Mouse (Mus musculus) liver, postnatal 0 days (tissue): ENCODE data around the gene Pard3. TPM values are rescaled to one million over a fixed set of nuclear protein-coding genes. Genes with fewer than 3 reads are reported as not detected.

ENCODE experiments used
- ATAC-seq: fragments of 200-750 bp; cut with Nextera tagmentation; 2 replicates; pipeline ENCODE4 v1.8.0; 2017; ENCODE audit warnings: mild to moderate bottlenecking, moderate library complexity
- DNase-seq: peaks from one replicate; pipeline ENCODE4 v3.0.0-alpha.2; 2016
- H3K27ac ChIP-seq: fragments of 300-500 bp; sonication (generic); 2 replicates; pipeline ENCODE4 v1.5.1; 2014; ENCODE audit warnings: antibody characterized with exemption, moderate library complexity, mild to moderate bottlenecking, low read depth
- H3K27me3 ChIP-seq: fragments of 300-500 bp; sonication (generic); 2 replicates; pipeline ENCODE4 v1.6.1; 2014; ENCODE audit warnings: low read length, control low read depth, mixed read lengths; ENCODE audit not compliant: insufficient read depth
- H3K36me3 ChIP-seq: fragments of 300-500 bp; sonication (generic); replicated peaks from 2 replicates; pipeline ENCODE4 v1.6.1; 2014; ENCODE audit warnings: mild to moderate bottlenecking, control low read depth, low read length, moderate library complexity, mixed read lengths; ENCODE audit not compliant: insufficient read depth
- H3K4me1 ChIP-seq: fragments of 300-500 bp; sonication (generic); 2 replicates; pipeline ENCODE4 v1.6.1; 2014; ENCODE audit warnings: antibody characterized with exemption, mild to moderate bottlenecking, control low read depth; ENCODE audit not compliant: insufficient read depth
- H3K4me2 ChIP-seq: fragments of 300-500 bp; sonication (generic); 2 replicates; pipeline ENCODE4 v1.6.1; 2014; ENCODE audit warnings: low read depth, mild to moderate bottlenecking, low read length, moderate library complexity, mixed read lengths
- H3K4me3 ChIP-seq: fragments of 300-500 bp; sonication (generic); 2 replicates; pipeline ENCODE4 v1.5.1; 2014; ENCODE audit warnings: low read depth, low read length
- H3K9ac ChIP-seq: fragments of 300-500 bp; sonication (generic); replicated peaks from 2 replicates; pipeline ENCODE4 v1.6.1; 2014; ENCODE audit warnings: mild to moderate bottlenecking, moderate library complexity
- H3K9me3 ChIP-seq: fragments of 300-500 bp; sonication (generic); 2 replicates; pipeline ENCODE4 v1.6.1; 2016; ENCODE audit warnings: mild to moderate bottlenecking, control low read depth, low read length, mixed read lengths
- CTCF ChIP-seq: sonication (generic); IDR thresholded peaks from 2 replicates; pipeline ENCODE4 v1.5.1; 2016; ENCODE audit warnings: antibody characterized with exemption, low read depth
- EP300 ChIP-seq: IDR thresholded peaks from 2 replicates; pipeline ENCODE4 v1.6.1; 2016; ENCODE audit warnings: antibody characterized with exemption, low read depth, mild to moderate bottlenecking
- WGBS: fragments of 180-500 bp; shearing (Covaris S2); extraction: QIAGEN DNeasy Blood & Tissue Kit; methylation state at CpG from one replicate; pipeline ENCODE4 v1.1.7; 2014; ENCODE audit not compliant: insufficient replicate concordance; 5-methylcytosine and 5-hydroxymethylcytosine counted together
- polyA plus RNA-seq: library from polyadenylated mRNA; unstranded; fragments of >200 nt; fragmentation: Nextera tagmentation; extraction: Ambion mirVana; gene quantifications from 2 replicates; pipeline ENCODE4 v1.2.1, GENCODE M21; 2015

Pard3 gene
- 8.9 and 10.2 TPM in 2 replicates for polyA plus RNA-seq

DNA sequence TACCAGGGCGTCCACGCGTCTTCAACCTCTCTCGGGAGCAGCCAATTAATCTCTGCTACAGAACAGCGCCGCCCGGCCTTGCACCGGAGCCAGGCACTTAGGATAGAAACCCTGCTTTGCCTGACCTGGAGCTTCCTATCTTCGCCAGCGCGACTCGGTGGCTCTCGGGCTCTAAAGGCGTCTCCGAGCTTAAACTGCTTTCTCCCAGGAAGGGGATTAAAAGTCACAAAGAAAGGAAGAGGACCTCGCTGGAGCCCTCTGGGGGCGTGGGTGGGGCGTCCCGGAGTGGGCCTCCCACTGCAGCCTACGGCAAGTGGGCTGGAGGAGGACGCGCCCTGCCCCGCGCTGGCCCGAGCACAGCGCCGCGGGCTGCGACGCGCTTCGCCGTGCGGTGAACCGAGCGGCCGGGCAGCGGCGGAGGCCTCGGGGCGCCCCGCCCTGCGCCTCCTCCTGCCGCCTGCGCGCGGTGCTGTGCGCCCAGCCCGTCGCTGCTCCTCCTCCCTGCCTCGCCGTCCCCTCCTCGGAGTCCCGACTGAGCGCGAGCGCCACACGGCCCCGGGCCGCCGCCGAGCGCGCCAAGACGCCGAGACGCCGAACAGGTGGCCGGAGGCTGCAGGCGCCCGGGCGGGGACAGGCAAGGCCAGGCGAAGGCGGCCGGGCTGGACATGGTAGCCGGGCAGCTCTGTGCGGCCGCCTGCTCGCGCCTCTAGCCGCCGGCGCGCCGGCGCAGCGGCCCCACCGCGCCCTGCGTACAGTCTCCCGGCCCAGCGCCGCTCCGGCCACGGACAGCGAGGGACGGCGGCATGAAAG lies at the start of gene Pard3:
Gene Pard3, plus strand, starts transcription at position 343 of the 810 bp plus-strand sequence.
- ATAC-seq (peak; percentile 88), DNase-seq (peak; percentile 70)
- Histone ChIP-seq H3K4me1 (peaks cover 10% of the 10 kb centered on the region), H3K9ac (peak within 1 kb of the TSS; percentile 74), H3K4me2 (peak within 1 kb of the TSS; percentile 81), H3K36me3 (no peaks in the 10 kb centered on the region), H3K27ac (peak within 1 kb of the TSS; percentile 92), H3K4me3 (peak within 1 kb of the TSS; percentile 63), H3K9me3 (no peaks in the 10 kb centered on the region), H3K27me3 (peaks cover 26% of the 10 kb centered on the region)
- TF ChIP-seq EP300 (no peak), CTCF (peak; percentile 37)
- WGBS = under 1% methylated on average over 64 of the region's 98 CpGs

GRCm38 (mm10) chr8:127021830-127022229 lies 41.9 kb upstream of the Pard3 start:
- DNase-seq (no peak), ATAC-seq (no peak)
- no peak for TF ChIP-seq CTCF
- TF ChIP-seq EP300 = no peak
- no peak overlapping the region for H3K27ac ChIP-seq
- no peaks in the 10 kb centered on the region for H3K27me3 ChIP-seq
- no peak overlapping the region for H3K9ac ChIP-seq
- WGBS = 84% methylated on average over 1 of the region's 1 CpGs
- H3K9me3 ChIP-seq = no peaks in the 10 kb centered on the region
- H3K36me3 ChIP-seq = no peaks in the 10 kb centered on the region
- H3K4me3 ChIP-seq = no peak overlapping the region
- H3K4me1 ChIP-seq = no peaks in the 10 kb centered on the region
- no peak overlapping the region for H3K4me2 ChIP-seq

DNA sequence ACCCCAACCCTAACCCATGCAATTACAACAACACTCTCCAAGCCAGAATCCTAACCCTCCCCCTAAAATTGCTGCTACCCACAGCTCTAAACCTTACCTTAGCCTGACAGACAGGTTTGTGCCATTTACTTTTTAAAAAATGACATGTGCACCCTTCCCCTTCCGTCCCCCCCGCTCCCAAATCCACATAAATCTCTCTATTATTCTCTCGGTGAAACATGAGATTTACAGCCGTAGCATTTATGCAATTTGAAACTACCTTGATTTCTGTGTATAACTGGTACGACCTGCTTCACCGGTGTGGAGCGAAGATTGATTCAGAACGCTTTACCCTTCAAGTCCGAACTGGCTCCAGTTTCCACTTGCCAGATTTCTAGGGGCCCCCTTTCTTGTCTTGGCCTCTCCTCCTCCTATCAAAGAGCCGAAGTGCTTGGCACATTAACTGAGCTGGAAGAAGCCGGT lies 38.4 kb upstream of the Pard3 start:
- H3K9me3 ChIP-seq = no peaks in the 10 kb centered on the region
- no peaks in the 10 kb centered on the region for H3K4me1 ChIP-seq
- DNase-seq (no peak), ATAC-seq (no peak)
- TF ChIP-seq EP300 (no peak), CTCF (no peak)
- H3K27me3 ChIP-seq = no peaks in the 10 kb centered on the region
- no peak overlapping the region for H3K4me2 ChIP-seq
- H3K9ac ChIP-seq = no peak overlapping the region
- H3K4me3 ChIP-seq = no peak overlapping the region
- H3K36me3 ChIP-seq = no peaks in the 10 kb centered on the region
- no peak overlapping the region for H3K27ac ChIP-seq
- 75% methylated on average over 11 of the region's 11 CpGs for WGBS

DNA sequence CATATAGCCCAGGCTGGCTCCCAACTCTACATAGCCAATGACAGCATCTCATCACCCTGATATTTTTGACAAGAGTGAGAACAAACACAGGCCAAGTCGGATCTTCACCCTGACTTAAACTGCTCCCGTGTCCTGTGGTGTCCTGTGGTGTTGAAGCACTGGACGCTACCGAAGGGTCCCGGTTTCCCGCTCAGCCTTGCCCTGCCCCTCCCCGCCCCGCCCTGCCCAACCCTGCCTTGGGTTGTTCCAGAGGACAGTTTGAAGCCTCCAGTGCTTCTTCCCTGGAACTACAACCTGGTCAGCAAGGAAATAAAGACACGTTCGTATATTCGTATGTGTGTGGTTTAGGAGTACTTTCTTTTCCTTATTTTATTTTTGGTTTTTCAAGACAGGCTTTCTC lies 37.9 kb upstream of the Pard3 start:
- no peaks in the 10 kb centered on the region for H3K36me3 ChIP-seq
- no peaks in the 10 kb centered on the region for H3K9me3 ChIP-seq
- no peaks in the 10 kb centered on the region for H3K4me1 ChIP-seq
- 56% methylated on average over 11 of the region's 11 CpGs for WGBS
- no peak overlapping the region for H3K9ac ChIP-seq
- DNase-seq = no peak
- H3K27ac ChIP-seq = no peak overlapping the region
- no peak overlapping the region for H3K4me2 ChIP-seq
- H3K27me3 ChIP-seq = no peaks in the 10 kb centered on the region
- no peak overlapping the region for H3K4me3 ChIP-seq
- ATAC-seq = no peak
- TF ChIP-seq EP300 (no peak), CTCF (no peak)

DNA sequence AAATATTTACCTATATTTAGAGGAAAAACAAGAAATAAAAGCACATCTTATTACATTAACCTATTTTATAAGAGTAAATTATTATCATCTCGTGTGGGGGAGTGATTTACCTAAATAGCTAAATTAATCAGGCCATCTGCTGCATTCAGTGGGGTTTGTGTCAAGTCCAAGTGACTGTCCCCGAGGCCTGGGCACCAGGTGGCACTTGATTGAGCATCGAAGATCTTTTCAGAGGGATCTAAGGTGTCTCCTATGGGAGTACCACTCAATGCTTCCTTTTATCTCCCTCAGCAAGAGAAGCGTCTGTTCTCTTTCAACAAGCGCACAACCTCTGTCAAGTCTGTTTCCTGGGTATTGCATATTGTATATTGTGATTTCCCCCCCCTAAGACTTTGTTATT lies 32.2 kb upstream of the Pard3 start:
- Histone ChIP-seq H3K27me3 (no peaks in the 10 kb centered on the region), H3K27ac (no peak overlapping the region), H3K4me2 (no peak overlapping the region), H3K36me3 (no peaks in the 10 kb centered on the region), H3K9me3 (no peaks in the 10 kb centered on the region), H3K4me3 (no peak overlapping the region), H3K4me1 (no peaks in the 10 kb centered on the region), H3K9ac (no peak overlapping the region)
- TF ChIP-seq EP300 (no peak), CTCF (no peak)
- 75% methylated on average over 5 of the region's 5 CpGs for WGBS
- ATAC-seq (no peak), DNase-seq (no peak)

DNA sequence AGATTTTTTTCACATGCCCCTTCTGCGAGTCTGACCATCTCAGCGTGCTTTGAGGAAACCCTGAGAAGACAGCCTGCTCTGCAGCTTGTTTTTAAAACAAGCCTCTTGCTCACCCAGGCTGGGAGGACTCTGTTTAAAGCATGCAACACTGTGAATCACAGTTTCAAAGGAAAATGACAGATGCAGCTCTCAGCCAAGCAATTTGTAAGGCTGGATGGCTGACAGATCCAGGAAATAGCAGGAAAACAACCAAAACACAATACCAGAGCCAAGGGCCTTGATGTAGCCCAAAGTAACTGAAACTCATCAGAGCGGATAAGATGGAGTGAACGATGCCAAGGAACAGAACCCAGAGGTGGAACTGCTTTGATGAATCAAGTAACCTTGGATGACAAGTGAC lies 24.8 kb upstream of the Pard3 start:
- ATAC-seq (no peak), DNase-seq (no peak)
- Histone ChIP-seq H3K9me3 (no peaks in the 10 kb centered on the region), H3K4me3 (no peak overlapping the region), H3K27me3 (no peaks in the 10 kb centered on the region), H3K4me1 (no peaks in the 10 kb centered on the region), H3K27ac (no peak overlapping the region), H3K36me3 (no peaks in the 10 kb centered on the region), H3K9ac (no peak overlapping the region), H3K4me2 (no peak overlapping the region)
- 63% methylated on average over 4 of the region's 4 CpGs for WGBS
- TF ChIP-seq EP300 (no peak), CTCF (no peak)
